Mouse (Mus musculus) cerebellum, adult (tissue): ENCODE measurements around the gene Afmid.
"Not testable (repeated sequence)": the region's sequence is repeated elsewhere in the genome, so short reads cannot be mapped to it uniquely, and the experiment has no call there.

Source experiments
- ATAC-seq: cut with Nextera tagmentation; 2 replicates; pipeline ENCODE4 v1.9.2; 2017; ENCODE audit warnings: mild to moderate bottlenecking, moderate library complexity, mixed read lengths; ENCODE audit not compliant: insufficient number of reproducible peaks, low FRiP score, low TSS enrichment

Afmid gene

DNA sequence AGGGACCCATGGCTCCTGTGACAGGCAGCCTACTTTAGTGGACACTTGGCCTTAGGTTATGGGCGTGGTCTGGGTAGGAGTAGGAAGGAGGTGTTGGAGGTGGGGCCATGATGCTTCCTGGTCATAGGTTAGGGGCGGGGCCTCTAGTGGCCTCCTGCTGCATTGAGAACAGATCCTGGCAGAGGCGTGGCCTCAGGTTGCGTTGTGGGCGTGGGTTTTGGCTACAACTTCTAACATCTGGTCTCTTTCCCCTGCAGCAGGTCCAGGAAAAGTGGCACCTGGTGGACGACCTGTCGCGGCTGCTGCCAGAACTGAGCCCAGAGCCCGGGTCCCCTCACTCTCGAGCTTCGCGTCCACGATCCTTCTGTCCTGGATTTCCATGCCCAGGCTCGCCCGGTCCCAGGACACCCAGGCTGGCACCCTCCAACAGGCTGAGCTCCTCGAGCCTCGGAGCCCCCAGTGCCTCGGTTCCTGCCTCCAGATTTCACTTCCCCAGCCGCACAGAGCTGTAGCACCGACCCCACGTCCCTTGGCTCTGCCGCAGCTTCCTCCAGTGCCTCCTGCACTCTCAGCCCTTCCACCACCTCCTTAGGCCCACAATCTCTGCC, 33.3 kb upstream of the Afmid start:
- no peak for ATAC-seq

DNA sequence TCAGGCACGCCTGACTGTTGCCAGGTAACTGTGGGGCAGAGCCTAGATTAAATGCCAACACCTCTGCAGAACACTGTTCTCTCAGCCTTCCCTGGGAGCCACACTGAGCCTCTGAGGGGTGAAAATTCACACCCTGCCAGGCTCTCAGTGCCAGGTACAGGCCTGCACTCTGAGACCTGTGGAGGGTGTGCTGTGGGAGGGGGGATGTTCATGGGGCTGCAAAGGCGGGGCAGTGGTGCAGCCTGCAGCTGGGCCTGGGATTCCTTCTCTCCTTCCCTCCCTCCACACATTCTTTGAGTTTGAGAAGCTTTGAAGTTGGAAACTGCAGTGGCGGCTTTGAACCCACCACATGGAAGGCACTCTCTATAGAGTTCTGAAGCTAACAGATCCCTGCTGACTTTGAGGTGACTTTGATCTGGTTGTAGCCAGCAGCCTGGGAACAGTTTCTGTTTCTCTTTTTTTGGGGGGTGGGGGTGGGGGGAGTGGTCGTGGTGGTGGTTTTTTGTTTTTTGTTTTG, 31.6 kb upstream of the Afmid start:
- no peak for ATAC-seq

DNA sequence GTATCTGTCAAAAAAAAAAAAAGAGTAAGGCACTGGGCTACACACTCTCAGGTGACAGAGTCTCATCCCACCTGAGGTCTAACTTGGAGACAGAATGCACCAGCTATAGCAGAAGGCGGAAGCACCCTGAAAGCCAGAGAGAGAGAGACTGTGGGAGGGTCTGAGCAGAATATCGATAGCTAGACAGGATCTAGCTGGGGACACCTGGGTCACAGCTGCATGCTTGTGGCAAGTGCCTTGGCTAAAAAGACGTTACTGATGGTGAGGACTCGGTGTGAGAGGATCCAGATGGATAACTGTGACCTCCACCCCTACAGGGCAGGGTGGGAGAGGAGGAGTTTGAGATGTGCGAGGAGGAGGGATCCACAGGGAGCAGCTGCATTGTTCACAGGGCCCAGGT, 28.8 kb upstream of the Afmid start:
- no peak for ATAC-seq

- ATAC-seq: no peak
Measured at GRCm38 (mm10) chr11:117797511-117798159, 28.1 kb upstream of the Afmid start, which contains the start of gene 6030468B19Rik. Gene 6030468B19Rik (plus strand): TSS chr11:117797660.

DNA sequence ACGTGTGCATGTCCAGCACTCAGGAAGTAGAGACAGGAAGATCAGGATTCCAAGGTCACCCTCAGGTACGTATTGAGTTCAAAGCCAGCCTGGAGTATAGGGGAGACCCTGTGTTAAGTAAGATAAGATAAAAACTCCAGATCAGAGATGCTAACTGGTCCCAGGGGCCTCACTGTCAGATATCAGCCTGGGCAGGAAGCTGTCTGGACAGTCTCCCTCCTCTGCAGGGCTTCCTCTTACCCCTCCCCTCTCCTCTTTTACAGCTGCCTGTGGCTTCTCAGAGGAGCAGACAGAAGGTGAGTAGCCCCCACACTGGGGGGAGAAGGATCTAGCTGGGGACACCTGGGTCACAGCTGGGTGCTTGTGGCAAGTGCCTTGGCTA, 27.6 kb upstream of the Afmid start:
- no peak for ATAC-seq

GRCm38 (mm10) chr11:117799174-117799573, 26.6 kb upstream of the Afmid start:
- ATAC-seq: no peak

DNA sequence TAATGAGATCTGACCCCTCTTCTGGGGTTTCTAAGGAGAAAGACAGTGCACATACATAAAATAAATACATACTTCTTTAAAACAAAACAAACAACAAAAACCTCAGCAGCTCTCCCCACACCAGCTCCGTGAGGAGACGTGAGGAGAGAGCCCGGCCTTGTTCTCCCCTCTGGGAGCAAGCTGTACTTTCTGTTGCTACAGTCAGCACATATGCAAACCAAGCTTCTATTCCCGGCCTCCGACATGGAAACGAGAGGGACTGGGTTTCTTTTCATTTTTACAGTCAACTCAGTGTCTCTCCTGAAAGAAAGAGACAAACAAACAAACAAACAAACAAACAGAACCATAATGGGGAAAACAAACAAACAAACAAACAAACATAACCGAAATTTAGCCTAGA, 25.7 kb upstream of the Afmid start:
- ATAC-seq: no peak

- ATAC-seq: no peak
Measured at GRCm38 (mm10) chr11:117801650-117802049, 24.1 kb upstream of the Afmid start.

DNA sequence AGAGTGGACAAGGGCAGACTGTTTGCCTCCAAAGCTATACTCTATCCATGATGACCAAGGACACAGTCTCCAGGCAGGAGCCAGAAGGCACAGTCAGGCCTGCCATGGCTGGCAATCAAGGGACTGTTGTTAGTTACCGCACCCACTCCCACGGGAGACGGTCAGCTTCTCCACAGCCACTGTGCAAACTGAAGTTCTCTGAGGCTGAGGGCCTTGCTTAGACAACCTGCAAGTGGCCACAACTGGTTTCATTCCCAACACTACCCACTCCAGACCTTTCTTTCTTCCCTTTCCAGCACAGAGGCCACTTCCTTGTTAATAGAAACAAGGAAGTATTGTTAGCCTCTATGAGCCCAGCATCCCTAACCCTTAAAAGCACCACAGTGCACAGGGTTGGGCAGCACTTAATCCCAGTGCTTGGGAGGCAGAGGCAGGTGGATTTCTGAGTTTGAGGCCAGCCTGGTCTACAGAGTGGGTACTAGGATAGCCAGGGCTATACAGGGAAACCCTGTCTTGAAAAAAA, 22.5 kb upstream of the Afmid start:
- ATAC-seq: no peak

DNA sequence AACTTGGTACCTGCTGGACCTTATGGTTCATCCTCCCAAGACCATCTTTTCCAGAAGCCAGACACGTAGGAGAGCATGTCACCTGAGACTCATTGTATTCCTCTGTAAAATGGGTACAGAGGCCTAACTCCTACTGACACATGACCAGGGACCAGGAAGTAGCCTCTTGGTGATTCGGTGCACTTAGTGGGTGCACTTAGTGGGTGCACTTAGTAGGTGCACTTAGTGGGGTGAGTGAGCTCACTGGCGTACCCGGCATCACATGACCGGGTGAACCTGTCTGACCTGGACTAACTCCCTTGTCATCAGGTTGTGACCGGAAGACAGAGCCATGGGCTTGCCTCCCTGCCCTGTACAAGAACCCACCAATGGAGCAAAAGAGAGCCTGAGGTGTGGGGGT, 18.9 kb upstream of the Afmid start:
- no peak for ATAC-seq

GRCm38 (mm10) chr11:117809407-117810311, 16.1 kb upstream of the Afmid start, which contains the start of the genes Gm20708 and Syngr2:
Gene Gm20708 (plus strand): TSS chr11:117809668.
Gene Syngr2 (plus strand): TSS chr11:117809668.
- no peak for ATAC-seq

GRCm38 (mm10) chr11:117810401-117811046, 15.2 kb upstream of the Afmid start:
- ATAC-seq: no peak

GRCm38 (mm10) chr11:117813867-117814266, 11.9 kb upstream of the Afmid start:
- no peak for ATAC-seq

- no peak for ATAC-seq
Measured at GRCm38 (mm10) chr11:117814704-117815366, 10.9 kb upstream of the Afmid start.

- not testable (repeated sequence) for ATAC-seq
Measured at GRCm38 (mm10) chr11:117815850-117816249, 9.9 kb upstream of the Afmid start.

- no peak for ATAC-seq
Measured at GRCm38 (mm10) chr11:117816389-117816996, 9.2 kb upstream of the Afmid start.

- no peak for ATAC-seq
Measured at GRCm38 (mm10) chr11:117819095-117819494, 6.6 kb upstream of the Afmid start.

DNA sequence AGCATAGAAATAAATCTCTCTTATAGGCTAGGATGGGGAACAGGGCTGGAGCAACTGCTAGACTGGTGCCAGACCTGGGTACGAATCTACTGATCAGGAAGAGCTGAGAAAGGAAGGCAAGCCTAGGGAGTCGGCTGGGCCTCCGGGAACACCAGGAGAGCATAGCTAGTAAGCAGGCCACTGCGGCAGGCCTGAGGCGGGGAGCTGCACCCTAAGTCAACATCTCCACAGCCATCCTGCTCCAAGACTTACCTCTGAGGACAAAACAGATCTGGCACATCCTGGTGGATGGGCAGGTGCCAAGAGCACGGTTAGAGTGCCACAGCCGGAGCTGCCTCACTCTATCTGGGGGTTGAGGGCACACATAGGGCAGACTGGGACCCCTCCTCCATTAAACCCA, 5.6 kb upstream of the Afmid start:
- ATAC-seq: no peak

- ATAC-seq: no peak
Measured at GRCm38 (mm10) chr11:117821868-117822267, 3.9 kb upstream of the Afmid start.
